Mouse (Mus musculus) central nervous system, embryonic 14 days (tissue): ENCODE data around the gene Eif2b4. TPM values are rescaled to one million over a fixed set of nuclear protein-coding genes. Genes with fewer than 3 reads are reported as not detected.

Experiments
- polyA plus RNA-seq: library from polyadenylated mRNA; depleted of rRNA; stranded (reverse); fragments of >200 nt; gene quantifications from 2 replicates; pipeline ENCODE4 v1.2.3, GENCODE M21; 2012; rRNA removed

Eif2b4 gene
- polyA plus RNA-seq: 62.9 and 68.7 TPM in 2 replicates

DNA sequence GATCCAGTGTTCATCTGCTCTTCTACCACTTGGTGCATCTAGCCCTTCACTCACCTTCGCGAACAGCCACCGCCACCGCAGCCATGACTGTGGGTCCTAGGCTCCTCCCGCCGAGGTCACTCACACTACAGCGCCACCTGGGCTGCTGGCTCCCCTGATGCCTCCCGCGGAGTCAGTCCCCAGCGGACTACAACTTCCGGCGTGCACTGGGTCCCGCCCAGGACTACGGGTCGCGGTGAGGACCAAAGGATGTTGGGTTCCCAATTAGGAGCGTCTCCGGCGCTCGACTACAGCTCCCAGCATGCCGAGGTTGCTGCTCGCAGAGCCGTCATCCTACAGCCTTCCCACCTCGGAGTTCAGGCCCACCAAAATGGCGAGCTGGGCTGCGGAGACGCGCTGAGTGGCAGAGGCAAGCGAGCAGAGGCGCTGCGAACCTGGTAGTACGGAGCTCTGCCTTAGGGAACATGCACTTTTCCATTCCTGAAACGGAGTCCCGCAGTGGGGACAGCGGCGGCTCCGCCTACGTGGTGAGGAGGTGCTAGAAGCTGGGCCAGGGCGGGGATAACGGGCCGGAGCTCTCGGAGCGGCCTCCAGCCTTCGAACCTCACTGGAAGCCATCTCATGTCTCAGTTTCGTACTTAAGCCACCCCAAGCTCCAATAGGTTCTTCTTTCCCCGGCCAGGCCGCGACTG, at the start of gene Eif2b4, which contains the start of gene Snx17:
Eif2b4 (minus strand) TSS at position 492 of the 692 bp plus-strand sequence.
Snx17 (plus strand) TSS at position 289 of the 692 bp plus-strand sequence.

GRCm38 (mm10) chr5:31240637-31241521, 47.6 kb upstream of the Eif2b4 start, which contains the start of the genes Nrbp1 and Gm9970:
Gene Nrbp1 (plus strand): TSS chr5:31240864.
Gene Gm9970 (minus strand): TSS chr5:31241232.

DNA sequence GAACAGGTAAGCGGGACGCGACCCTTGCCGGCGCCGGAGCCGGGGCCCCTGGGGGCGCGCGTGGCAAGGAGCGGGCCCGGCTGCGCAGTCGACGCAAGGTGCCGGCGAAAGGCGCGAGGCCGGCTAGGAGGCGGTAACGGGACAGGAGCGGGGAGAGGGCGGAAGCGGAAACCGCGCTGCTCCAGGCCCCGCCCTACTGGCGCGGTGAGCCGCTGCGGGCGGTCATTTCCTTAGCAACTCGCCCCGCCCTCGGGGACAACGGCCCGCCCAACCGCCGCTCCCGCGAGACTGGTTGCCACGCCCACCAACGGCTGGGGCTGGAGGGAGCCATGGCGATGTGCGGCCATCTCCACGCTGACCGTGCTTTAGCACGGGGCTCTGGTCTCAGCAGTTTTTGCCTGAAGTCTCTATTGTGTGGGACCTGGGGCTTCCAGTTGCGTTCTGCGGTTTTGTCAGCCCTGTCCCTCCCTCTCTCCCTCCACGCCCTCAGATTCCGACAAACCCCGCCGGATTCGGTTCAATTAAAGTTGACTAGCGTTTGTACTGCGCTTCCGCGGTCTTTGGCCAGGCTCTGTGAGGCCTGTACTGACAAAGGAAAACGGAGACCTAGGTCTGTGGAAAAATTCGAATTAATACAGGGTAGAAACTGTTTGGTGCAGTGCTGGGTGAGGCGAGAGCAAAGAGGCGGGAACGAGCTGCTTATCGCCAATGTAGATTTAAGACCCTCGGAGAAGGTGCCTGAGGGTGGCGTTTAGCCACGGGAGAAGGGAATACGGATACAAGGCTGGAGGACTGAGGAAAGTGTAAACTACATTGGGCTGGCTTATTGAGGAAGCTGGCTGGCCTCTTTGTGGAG, 27.4 kb upstream of the Eif2b4 start, which contains the start of gene Ppm1g:
Ppm1g (minus strand) TSS at position 240 of the 856 bp plus-strand sequence.

DNA sequence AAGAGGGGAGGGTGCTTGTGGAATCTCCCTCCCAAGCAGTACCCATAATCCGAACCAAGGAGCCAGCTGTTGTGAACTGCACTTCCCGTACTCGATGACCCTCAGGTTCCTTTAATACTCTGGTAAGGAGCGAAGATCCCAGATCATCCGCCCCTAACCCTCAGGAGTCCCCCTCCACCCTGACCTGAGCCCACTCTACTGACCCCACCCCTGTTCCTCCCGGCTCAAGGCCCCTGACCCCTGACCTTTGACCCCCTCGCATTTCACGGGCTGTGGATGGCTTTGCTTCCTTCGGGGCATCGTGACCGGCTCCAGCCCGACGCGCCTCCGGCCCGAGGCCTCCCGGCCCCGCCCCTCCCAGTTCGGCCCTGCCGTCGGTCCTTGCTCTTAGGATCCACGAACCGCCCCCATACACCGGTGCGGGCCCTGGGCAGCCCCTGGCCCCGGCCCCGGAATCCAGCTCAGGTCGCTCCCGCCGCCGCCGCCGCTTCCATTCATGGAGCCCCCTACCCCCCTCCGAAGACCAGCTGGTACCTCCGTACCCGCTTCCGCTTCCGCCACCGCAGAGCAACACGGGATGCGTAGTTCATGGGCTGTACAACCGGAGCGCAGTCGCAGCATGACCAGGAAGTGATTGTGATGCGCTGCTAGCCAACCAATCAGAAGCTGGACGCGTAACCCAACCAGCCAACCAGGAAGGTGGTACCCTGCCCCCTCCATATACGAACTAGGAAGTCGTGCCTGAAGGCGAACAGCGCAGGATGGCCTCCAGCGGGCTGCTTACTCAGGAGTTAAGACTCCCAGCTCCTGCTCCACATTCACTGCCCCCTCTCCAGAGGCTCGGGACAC, 8.7 kb upstream of the Eif2b4 start, which contains the start of gene Zfp513:
Zfp513 (minus strand) TSS at position 562 of the 849 bp plus-strand sequence.

DNA sequence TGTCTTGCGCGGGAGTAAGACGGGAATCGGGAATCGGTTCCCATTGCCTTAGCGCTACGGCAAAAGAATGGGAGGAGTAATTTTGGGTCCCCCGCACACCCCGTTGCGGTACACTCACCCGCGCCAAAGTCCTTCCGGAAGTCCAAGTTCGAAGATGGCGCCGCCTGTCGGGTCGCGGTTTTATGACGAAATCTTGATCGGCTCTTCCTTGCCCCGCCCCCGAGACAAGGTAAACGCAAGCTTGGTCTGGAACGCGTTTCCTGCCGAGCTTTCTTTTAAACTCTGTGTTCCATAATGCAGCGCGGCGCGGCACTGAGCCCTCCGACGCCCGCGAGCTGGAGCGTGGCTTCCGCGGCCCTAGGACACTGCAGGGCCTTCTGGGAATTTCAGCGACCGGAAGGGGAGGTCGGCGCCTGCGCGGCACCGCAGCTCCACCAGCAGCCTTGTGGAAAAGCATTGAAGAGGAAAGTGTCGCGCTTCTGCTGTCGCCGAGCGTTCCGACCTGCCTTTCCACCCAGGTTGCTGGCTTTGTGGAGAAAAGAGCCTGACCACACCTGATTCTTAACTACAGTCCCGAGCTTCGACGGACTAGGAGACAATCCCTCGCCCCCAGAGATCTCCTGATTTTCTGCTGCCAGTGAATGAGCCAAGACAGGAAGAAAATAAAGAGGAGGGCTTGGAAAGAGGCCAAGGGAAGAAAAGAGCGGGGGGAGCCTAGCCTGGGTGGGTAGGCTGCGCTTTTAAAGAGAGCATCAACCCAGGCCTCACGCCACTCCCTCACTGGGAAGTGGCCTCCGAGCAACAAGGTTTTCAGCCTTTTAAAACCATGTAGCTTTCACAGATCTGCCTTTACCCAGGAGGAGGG, 13.2 kb downstream of the Eif2b4 start, which contains the start of the genes Gm29609 and Gtf3c2:
Gm29609 (minus strand) TSS at position 146 of the 865 bp plus-strand sequence.
Gtf3c2 (minus strand) TSS at position 379 of the 865 bp plus-strand sequence.

GRCm38 (mm10) chr5:31154152-31154553, 39.1 kb downstream of the Eif2b4 start, which contains the start of gene Mpv17:
Gene Mpv17 (minus strand): TSS chr5:31154251.

DNA sequence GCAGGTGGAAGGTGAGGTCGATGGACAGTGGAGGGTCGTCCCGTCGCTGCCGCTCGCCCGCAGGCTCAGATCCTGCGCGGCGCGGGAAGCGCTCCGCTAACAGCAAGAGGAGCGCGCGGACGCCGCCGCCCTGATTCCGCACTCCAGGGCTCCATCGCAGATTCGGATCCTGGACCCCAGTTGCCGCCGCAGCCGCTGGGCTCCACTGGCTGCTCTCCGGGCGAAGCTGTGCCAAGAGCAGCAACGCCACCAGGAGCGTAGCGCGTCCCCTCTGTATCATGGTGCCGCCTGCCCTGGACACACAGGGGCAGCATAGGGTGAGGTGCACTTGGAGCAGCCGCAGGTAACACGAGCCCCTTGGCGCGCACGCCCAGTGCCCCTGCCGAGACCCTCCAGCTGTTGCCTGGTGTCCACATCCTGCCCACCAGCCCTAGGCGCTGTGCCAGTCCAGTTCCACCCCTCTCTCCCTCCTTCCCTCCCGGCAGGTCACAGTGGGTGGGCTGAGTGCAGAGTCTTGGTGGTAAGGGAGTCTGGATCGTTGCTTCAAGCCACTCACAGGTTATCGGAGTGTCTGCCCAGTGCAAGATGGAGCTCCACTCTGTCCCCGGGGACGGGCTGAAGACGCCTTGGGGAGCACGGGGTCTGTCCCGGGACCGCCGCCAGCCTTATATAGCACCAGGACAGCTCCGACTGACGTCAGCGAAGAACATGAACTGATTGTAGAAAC, 54.8 kb downstream of the Eif2b4 start, which contains the start of gene Ucn:
Ucn (minus strand) TSS at position 589 of the 727 bp plus-strand sequence.

Other genes with a start within 250 kb of the Eif2b4 start
- gene Cgref1, start 247.8 kb downstream of the Eif2b4 start, polyA plus RNA-seq: 25.2 and 28.8 TPM in 2 replicates
- gene Preb, start 233.1 kb downstream of the Eif2b4 start, polyA plus RNA-seq: 194 and 208 TPM in 2 replicates
- not detected in 2 replicates for gene Tcf23, start 224.8 kb downstream of the Eif2b4 start, polyA plus RNA-seq
- 131 and 134 TPM in 2 replicates for gene Atraid, start 145.1 kb downstream of the Eif2b4 start, polyA plus RNA-seq
- gene Slc5a6, start 144.5 kb downstream of the Eif2b4 start, polyA plus RNA-seq: 31.0 and 36.5 TPM in 2 replicates
- gene Cad, start 138.7 kb downstream of the Eif2b4 start, polyA plus RNA-seq: 29.6 and 31.9 TPM in 2 replicates
- gene Dnajc5g, start 87.1 kb downstream of the Eif2b4 start, polyA plus RNA-seq: not detected in 2 replicates
- 18.5 and 25.0 TPM in 2 replicates for gene Slc30a3, start 85.2 kb downstream of the Eif2b4 start, polyA plus RNA-seq
- gene Trim54, start 76.7 kb downstream of the Eif2b4 start, polyA plus RNA-seq: 1.5 TPM in 1 of 2 replicates, not detected in the other
- not detected in 2 replicates for gene Ucn, start 54.6 kb downstream of the Eif2b4 start, polyA plus RNA-seq
- 51.7 and 55.6 TPM in 2 replicates for gene Mpv17, start 39.2 kb downstream of the Eif2b4 start, polyA plus RNA-seq
- gene Gm29609, start 13.5 kb downstream of the Eif2b4 start, polyA plus RNA-seq: 3.4 TPM in 2 replicates
- gene Gtf3c2, start 13.3 kb downstream of the Eif2b4 start, polyA plus RNA-seq: 99.8 and 100 TPM in 2 replicates
- 91.1 and 98.2 TPM in 2 replicates for gene Snx17, start 203 bp downstream of the Eif2b4 start, polyA plus RNA-seq
- gene Zfp513, start 8.9 kb upstream of the Eif2b4 start, polyA plus RNA-seq: 73.0 and 77.5 TPM in 2 replicates
- gene Ppm1g, start 27.3 kb upstream of the Eif2b4 start, polyA plus RNA-seq: 172 and 190 TPM in 2 replicates
- 138 and 150 TPM in 2 replicates for gene Nrbp1, start 47.4 kb upstream of the Eif2b4 start, polyA plus RNA-seq
- 0.11 and 0.16 TPM in 2 replicates for gene Gm9970, start 47.8 kb upstream of the Eif2b4 start, polyA plus RNA-seq
- 5.7 and 9.3 TPM in 2 replicates for gene Krtcap3, start 58.3 kb upstream of the Eif2b4 start, polyA plus RNA-seq
- 51.0 and 55.7 TPM in 2 replicates for gene Ift172, start 97.7 kb upstream of the Eif2b4 start, polyA plus RNA-seq
- gene Fndc4, start 102.7 kb upstream of the Eif2b4 start, polyA plus RNA-seq: 136 and 156 TPM in 2 replicates
- gene Gckr, start 104.0 kb upstream of the Eif2b4 start, polyA plus RNA-seq: 0.33 and 0.55 TPM in 2 replicates